Mouse (Mus musculus) lung, adult 2 months (tissue): ENCODE measurements around the gene Prrt4.

Experiments used
- CTCF ChIP-seq: fragments of 200-500 bp; IDR thresholded peaks from 2 replicates; pipeline ENCODE4 v1.5.1; 2011; ENCODE audit warnings: mild to moderate bottlenecking, low read length, control low read depth; ENCODE audit not compliant: insufficient read depth
- POLR2A ChIP-seq: fragments of 200-500 bp; IDR thresholded peaks from 2 replicates; pipeline ENCODE4 v1.6.1; 2011; ENCODE audit warnings: low read depth, mild to moderate bottlenecking, control low read depth, low read length, borderline replicate concordance; ENCODE audit errors: extremely low read depth

DNA sequence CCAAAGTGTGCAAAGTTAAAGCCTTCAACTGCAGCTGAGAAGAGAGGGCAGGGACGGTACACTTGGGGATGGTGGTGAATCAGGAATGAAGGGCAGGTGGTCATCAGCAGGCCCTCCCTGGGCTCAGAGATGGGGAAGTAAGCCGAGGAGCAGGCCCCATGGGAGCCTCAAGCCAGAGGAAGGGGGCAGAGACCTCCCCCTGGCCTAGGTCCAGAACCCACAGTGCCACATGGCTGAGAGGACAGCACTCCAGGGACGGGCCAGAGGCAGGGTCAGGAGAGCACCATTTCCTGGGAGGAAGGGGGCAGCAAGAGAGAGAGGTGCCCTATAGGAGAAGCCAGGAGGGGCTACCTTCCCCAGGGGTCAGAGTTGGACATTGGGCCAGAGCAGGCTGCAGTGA lies 21.1 kb upstream of the Prrt4 start:
- TF ChIP-seq CTCF = no peak
- no peak for TF ChIP-seq POLR2A
